Mouse (Mus musculus) spleen, adult 10 weeks (tissue): ENCODE results near the gene Hcfc2. TPM values are rescaled to one million over a fixed set of nuclear protein-coding genes. Genes with fewer than 3 reads are reported as not detected.

ENCODE experiments used
- polyA plus RNA-seq: library from polyadenylated mRNA; stranded (reverse); fragments of 350-450 nt; fragmentation: Illumina TruSeq; extraction: RNeasy Lipid Tissue Mini Kit (QIAGEN cat#74804); gene quantifications from one replicate; pipeline ENCODE4 v1.2.3, GENCODE M21; 2015; ENCODE audit warnings: low replicate concordance; ENCODE audit not compliant: insufficient read depth

Hcfc2 gene
- 40.2 TPM for polyA plus RNA-seq

DNA sequence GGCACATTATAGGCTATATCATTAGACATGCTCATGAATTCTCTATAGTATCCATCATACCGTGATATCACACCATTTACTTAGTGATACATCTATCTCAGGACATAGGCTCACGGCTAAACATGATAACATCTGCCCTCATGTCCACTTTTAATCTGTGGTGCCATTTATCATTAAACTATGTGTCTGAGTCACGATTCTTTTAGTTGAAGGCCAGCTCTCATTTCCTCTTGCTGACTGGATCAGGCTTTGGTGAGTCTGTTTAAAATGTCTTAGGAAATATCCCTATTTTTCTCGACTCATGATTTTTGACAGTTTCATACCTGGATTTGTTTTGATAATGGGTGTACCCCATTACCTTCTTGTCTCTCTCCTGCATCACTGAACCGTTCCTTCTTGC is at the start of gene Hcfc2:
Gene Hcfc2 (plus strand): TSS at position 205 of the 400 bp plus-strand sequence.

DNA sequence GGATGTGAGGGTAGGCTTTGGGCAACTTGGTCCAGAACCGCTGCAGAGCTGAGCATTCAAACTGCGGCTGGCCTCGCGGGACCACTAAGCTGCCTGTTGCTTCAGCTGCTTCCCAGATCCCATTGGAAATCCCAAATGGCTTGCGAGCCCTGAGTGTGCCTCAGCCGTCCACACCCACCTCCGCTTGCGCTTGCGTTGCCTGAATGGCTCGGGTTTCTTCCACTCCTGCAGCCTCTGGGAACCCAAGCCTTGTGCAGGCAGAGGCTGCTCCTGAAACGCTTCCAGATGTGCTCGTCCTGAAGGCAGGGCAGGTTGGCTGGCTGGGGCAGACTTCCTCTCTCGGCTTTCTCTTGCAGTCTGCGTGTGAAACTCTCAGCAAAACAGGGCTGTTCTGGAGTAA is 5.5 kb upstream of the Hcfc2 start, which contains the start of gene Glt8d2:
Gene Glt8d2 (minus strand): TSS at position 157 of the 400 bp plus-strand sequence.

DNA sequence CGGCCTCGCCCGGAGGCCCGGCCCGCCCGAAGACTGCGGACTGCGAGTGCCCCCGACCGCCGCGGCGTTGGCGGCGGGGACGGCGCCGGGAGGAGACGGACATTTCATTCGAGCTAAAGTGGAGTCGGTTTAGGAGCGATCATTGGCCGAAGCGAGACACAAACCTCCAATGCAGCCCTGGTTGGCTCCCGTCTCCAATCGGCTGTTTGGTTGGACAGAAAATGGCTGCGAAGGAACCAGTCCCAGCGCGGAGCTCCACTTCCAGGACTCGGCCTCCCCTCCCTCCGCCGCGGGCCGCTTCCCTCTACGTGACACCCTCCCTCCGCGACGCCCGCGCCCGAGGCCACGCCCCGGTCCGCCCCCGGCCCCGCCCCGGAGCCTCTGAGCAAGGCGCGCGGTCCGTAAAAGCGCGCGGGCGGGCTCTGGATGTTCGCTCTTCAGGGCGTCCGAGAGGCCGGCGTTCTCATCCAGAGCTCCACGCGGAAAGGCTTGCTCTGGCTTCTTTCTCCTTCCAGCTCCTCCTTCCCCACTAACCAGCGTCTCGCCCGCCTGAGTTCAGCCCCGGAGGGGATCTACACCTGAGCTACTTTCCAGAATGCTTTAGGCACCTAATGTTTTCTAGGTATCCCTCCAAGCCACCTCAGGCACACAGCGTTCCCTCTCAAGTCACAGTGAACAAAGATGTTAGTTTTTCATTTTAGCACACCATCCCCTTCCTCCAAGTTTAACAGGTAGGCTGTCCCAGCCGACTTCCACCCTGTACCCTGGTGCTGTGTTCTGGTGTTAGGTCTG is 68.1 kb downstream of the Hcfc2 start, which contains the start of gene Nfyb:
Gene Nfyb (minus strand): TSS at position 305 of the 792 bp plus-strand sequence.

Other genes starting within 250 kb of the Hcfc2 start
- gene Gm1553, start 203.5 kb upstream of the Hcfc2 start, polyA plus RNA-seq = not detected
- gene 1190007I07Rik, start 72.9 kb upstream of the Hcfc2 start, polyA plus RNA-seq = 20.5 TPM
- gene Tdg, start 66.3 kb upstream of the Hcfc2 start, polyA plus RNA-seq = 50.3 TPM
- 1.9 TPM for gene Glt8d2, start 5.5 kb upstream of the Hcfc2 start, polyA plus RNA-seq
- 51.8 TPM for gene Nfyb, start 68.0 kb downstream of the Hcfc2 start, polyA plus RNA-seq
- gene Txnrd1, start 137.8 kb downstream of the Hcfc2 start, polyA plus RNA-seq = 44.6 TPM
- 0.55 TPM for gene Eid3, start 170.5 kb downstream of the Hcfc2 start, polyA plus RNA-seq